Mouse (Mus musculus) MEL (cell line): ENCODE data around the gene Ctu1.

ENCODE experiments used
- CHD2 ChIP-seq: IDR thresholded peaks from 2 replicates; pipeline ENCODE4 v1.6.1; 2011; ENCODE audit warnings: low read length, improper control_type of control experiment
- CTCF ChIP-seq, 3 experiments: IDR thresholded peaks in 2 of 3; conservative IDR thresholded peaks in 1 of 3; 2 replicates each; pipeline ENCODE4 v1.5.1; 2011 to 2012; ENCODE audit warnings: low read length in 3 of 3, low read depth in 2 of 3, mild to moderate bottlenecking in 2 of 3, improper control_type of control experiment in 1 of 3, inconsistent platforms in 1 of 3, mixed read lengths in 1 of 3, moderate library complexity in 1 of 3; ENCODE audit not compliant: control insufficient read depth in 1 of 3, insufficient read depth in 1 of 3, poor library complexity in 1 of 3, severe bottlenecking in 1 of 3
- E2F4 ChIP-seq: IDR thresholded peaks from 2 replicates; pipeline ENCODE4 v1.6.1; 2011; ENCODE audit warnings: low read depth, low read length, improper control_type of control experiment, borderline replicate concordance
- GATA1 ChIP-seq: IDR thresholded peaks from 2 replicates; pipeline ENCODE4 v1.6.1; 2011; ENCODE audit warnings: low read depth, low read length, improper control_type of control experiment
- POLR2A ChIP-seq, 2 experiments: IDR thresholded peaks; 2 replicates each; pipeline ENCODE4 v1.6.1; 2011 to 2012; ENCODE audit warnings: low read length in 2 of 2, mild to moderate bottlenecking in 2 of 2, control low read depth in 1 of 2, improper control_type of control experiment in 1 of 2, low read depth in 1 of 2, moderate library complexity in 1 of 2; ENCODE audit not compliant: control insufficient read depth in 1 of 2, insufficient read depth in 1 of 2, poor library complexity in 1 of 2
- SIN3A ChIP-seq: IDR thresholded peaks from 2 replicates; pipeline ENCODE4 v1.6.1; 2012; ENCODE audit warnings: low read length, improper control_type of control experiment, inconsistent platforms

- TF ChIP-seq POLR2A (IDR thresholded peaks at IDR 0.05; ENCODE audit: control insufficient read depth in 1 of 2, insufficient read depth in 1 of 2, low read depth in 1 of 2, low read length in 2 of 2, poor library complexity in 1 of 2), result no peak
- no peak for TF ChIP-seq CHD2
- no peak for TF ChIP-seq SIN3A
- no peak for TF ChIP-seq CTCF (IDR thresholded peaks at IDR 0.05 in 2 of 3, conservative IDR thresholded peaks at IDR 0.05 in 1 of 3; ENCODE audit: control insufficient read depth in 1 of 3, insufficient read depth in 1 of 3, low read depth in 2 of 3, low read length in 3 of 3, poor library complexity in 1 of 3, severe bottlenecking in 1 of 3)
- no peak for TF ChIP-seq GATA1
- TF ChIP-seq E2F4, result no peak
These were observed 41.1 kb downstream of the Ctu1 start for GRCm38 (mm10) chr7:43712917-43713316.
